Mouse (Mus musculus): ENCODE data around the gene Smtnl2. TPM values are rescaled to one million over a fixed set of nuclear protein-coding genes. Genes with fewer than 3 reads are reported as not detected.

Smtnl2 gene
- polyA plus RNA-seq, 1 experiment from 2014 or later = 5.5 TPM

DNA sequence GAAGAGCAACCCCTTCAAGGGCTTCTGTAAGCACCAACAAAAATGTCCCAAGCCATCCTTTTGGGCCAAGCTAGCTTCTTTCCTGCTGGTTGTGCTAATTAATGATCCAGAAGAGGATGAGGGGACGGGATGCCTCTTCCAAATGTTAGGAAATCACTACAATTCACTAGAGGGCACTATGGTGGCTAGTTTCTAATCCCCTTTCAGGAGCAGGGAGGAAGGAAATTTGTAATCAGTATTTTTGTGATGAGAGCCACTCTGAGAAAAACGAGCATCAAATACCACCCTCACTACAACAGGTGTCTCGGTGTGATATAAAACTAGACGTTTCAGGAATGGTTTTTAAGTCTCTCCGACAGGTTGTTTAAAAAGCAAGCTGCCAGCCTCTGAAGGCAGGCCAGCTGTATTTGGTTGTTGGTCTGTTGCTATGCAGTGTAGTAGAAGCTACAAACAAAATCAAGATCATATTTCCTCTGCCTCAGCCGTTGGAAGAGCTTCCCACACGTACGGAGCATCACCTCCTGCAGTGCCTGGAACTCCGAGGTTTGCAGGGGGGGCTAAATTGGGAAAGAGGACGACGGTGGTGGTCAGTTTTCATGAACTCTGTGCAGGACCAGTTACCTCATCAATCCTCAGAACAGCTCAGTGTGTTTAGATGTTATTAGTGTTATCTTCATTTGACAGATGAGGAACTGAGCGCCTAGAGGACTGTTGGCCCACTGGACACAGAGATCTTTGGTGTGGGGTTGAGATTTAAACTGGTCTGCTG is 41.4 kb downstream of the Smtnl2 start:
- no peak overlapping the region for H3K4me3 ChIP-seq (replicated peaks)

DNA sequence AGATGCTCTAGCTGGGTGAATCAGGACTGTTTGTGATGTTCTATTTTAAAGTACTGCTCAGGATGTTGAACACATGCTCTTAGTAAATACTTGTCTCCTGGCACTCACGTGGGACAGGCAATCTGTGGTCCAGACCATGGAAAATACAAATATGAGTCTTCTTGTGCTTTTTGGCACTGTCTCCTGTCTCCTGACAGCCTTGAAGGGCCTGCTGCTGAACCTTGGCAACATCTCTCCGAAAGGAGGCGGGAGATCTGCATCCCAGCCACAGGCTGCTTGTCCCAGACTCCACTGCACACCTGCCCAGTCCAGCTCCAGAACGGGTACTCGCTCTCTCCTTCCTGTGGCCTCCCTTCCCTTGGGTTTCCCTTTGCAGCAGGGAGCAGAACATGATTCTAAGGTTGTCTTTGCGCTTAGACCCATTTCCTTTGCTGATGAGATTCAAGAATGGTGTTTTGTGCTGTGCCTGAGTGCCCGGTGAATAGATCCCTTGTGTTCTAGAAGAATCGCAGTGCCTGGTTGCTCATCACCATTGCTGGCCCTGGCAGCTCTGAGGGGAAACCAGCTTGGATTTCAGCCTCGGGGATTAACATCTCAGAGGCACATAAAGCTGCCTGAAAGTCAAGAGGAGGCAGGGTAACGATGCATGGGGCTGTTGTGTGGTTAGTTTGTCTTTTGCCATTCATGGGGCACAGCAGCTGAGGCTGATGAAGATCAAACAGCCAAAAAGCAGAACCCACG is 43.4 kb downstream of the Smtnl2 start:
- Histone ChIP-seq H3K9ac (no peak overlapping the region), H3K36me3 (no peaks in the 10 kb centered on the region), H3K27ac (no peak overlapping the region), H3K4me1 (replicated peaks) (no peaks in the 10 kb centered on the region), H3K4me3 (replicated peaks) (no peak overlapping the region), H3K9me3 (replicated peaks) (no peaks in the 10 kb centered on the region), H3K27me3 (0 out of 2 replicates have a peak, but pooled peaks cover 6% of the 10 kb centered on the region), H3K4me2 (no peak overlapping the region)
- no peak for DNase-seq
- WGBS (ENCODE audit: insufficient replicate concordance) = 52% methylated on average over 11 of the region's 11 CpGs
- no peak for ATAC-seq (ENCODE audit: low read depth)

More for the DNA sequence above, 41.4 kb downstream of the Smtnl2 start:
- no peak overlapping the region for H3K4me2 ChIP-seq
- H3K9ac ChIP-seq = no peak overlapping the region
- H3K27me3 ChIP-seq = 0 out of 2 replicates have a peak, but pooled peaks cover 4% of the 10 kb centered on the region
- DNase-seq (no peak), ATAC-seq (ENCODE audit: low read depth) (no peak)
- WGBS (ENCODE audit: insufficient replicate concordance) = 24% methylated on average over 12 of the region's 12 CpGs
- H3K27ac ChIP-seq = no peak overlapping the region
- H3K36me3 ChIP-seq = no peaks in the 10 kb centered on the region
- H3K9me3 ChIP-seq (replicated peaks) = no peaks in the 10 kb centered on the region
- no peaks in the 10 kb centered on the region for H3K4me1 ChIP-seq (replicated peaks)

DNA sequence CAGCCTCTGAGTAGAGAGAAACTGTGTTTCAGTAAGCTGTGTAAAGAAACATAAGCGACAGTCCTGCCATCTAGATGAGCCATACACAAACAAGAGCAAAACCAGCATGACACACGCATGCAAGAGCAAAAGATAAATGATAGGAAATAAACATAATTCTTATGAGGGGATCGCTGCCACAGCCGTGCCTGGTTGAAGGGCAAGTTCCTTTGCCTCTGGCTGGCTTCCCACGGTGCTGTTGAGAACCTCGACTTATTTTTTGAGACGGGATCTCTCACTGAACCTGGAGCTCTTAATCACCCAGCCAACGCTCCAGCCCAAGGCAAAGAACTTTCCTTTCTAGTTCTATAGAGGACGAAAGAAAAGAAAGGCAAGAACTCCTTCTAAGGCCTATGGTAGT is 45.4 kb downstream of the Smtnl2 start:
- WGBS (ENCODE audit: insufficient replicate concordance) = 65% methylated on average over 9 of the region's 9 CpGs
- H3K4me2 ChIP-seq = no peak overlapping the region
- no peak for ATAC-seq (ENCODE audit: low read depth)

DNA sequence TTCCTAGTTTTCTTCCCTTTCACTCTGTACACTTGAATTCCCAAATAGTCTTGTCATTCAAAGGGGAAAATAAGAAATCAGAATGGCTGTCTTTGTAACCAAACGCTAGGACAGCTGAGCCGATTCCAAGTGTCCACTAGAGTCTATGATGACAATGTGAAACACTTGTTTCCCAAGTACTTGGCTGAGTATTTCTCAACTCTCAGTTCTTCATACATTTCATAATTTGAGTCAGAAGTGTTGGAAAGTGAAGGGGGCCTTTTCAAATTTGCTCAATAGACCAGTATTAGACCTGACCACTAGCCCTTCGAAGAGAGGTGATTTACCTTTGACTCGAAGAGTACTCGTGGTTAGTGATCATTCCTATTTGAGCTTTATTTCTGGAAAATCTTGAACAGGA is 47.0 kb downstream of the Smtnl2 start:
- Histone ChIP-seq H3K9ac (no peak overlapping the region), H3K4me1 (replicated peaks) (peaks cover 7% of the 10 kb centered on the region; the same call in 1 of the 2 replicates), H3K27ac (no peak overlapping the region), H3K36me3 (no peaks in the 10 kb centered on the region), H3K4me3 (replicated peaks) (no peak overlapping the region), H3K27me3 (peaks cover 24% of the 10 kb centered on the region), H3K4me2 (no peak overlapping the region), H3K9me3 (replicated peaks) (no peaks in the 10 kb centered on the region)
- 74% methylated on average over 5 of the region's 5 CpGs for WGBS (ENCODE audit: insufficient replicate concordance)
- ATAC-seq (ENCODE audit: low read depth) (no peak), DNase-seq (no peak)

More for the DNA sequence above, 45.4 kb downstream of the Smtnl2 start:
- Histone ChIP-seq H3K36me3 (no peaks in the 10 kb centered on the region), H3K9me3 (replicated peaks) (no peaks in the 10 kb centered on the region), H3K9ac (no peak overlapping the region), H3K27ac (no peak overlapping the region), H3K27me3 (peaks cover 23% of the 10 kb centered on the region), H3K4me3 (replicated peaks) (no peak overlapping the region), H3K4me1 (replicated peaks) (peaks cover 7% of the 10 kb centered on the region; the same call in 1 of the 2 replicates)
- no peak for DNase-seq

DNA sequence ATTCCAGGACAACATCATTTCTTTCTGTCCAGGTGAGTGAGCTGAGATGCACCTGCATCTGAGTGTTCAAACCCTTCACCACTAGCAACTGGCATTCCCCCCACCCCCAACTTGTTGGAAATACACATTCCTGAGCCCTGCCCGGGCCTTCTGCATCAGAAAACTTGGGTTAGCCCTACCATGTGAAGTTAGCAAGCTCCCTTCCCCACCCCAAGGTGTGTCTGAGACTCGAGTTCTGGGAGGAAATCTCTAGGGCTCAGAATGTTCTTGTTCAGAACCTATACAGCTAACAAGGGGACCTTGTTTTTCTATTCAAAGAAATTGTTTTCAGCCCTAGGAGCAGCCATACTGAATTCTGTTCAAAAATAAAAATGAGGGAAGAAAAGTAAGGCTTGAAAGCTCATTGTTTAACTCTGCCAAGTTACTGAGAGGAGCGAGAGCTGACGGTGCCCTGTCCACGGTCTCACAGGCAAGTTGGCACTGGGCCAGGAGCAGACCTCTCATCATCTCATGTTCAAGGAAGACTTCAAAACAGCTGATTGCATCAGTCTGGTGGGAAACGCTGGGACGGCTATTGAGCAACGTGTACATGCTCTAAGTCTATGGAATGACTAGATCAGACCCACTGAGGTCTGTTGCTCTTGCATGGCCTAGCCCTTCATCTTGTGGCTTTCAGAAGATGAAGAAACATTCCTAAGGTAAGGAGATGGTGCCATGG is 47.8 kb downstream of the Smtnl2 start:
- Histone ChIP-seq H3K4me1 (replicated peaks) (peaks cover 7% of the 10 kb centered on the region; the same call in 1 of the 2 replicates), H3K9ac (no peak overlapping the region), H3K4me3 (replicated peaks) (no peak overlapping the region), H3K27me3 (peaks cover 20% of the 10 kb centered on the region), H3K27ac (no peak overlapping the region), H3K4me2 (no peak overlapping the region), H3K36me3 (no peaks in the 10 kb centered on the region), H3K9me3 (replicated peaks) (no peaks in the 10 kb centered on the region)
- no peak for DNase-seq
- ATAC-seq (ENCODE audit: low read depth) = no peak
- 58% methylated on average over 8 of the region's 8 CpGs for WGBS (ENCODE audit: insufficient replicate concordance)

DNA sequence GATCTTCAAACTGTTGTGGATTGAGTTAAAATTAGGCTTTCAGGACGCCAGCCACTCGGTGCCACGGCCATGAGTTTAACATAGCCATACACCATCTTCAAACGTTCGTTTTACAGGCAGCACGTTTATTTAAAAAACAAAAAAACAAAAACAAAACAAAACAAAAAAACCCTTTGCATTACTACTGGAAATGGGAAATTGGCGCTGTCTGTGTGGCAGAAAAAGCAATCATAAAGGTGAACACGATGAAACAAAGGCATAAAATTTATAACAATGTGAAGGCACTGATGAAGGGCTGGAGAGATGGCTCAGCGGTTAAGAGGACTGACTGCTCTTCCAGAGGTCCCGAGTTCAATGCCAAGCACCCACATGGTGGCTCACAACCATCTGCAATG is 49.2 kb downstream of the Smtnl2 start, which contains the start of gene Tekt1:
TSS of gene Tekt1 (minus strand) at position 96 of the 395 bp plus-strand sequence.
- H3K4me3 ChIP-seq (replicated peaks) = peak within 1 kb of the TSS; percentile 47
- 26% methylated on average over 10 of the region's 10 CpGs for WGBS (ENCODE audit: insufficient replicate concordance)
- peaks cover 7% of the 10 kb centered on the region; the same call in 1 of the 2 replicates for H3K4me1 ChIP-seq (replicated peaks)
- no peak within 1 kb of the TSS for H3K27ac ChIP-seq
- ATAC-seq (ENCODE audit: low read depth) (no peak), DNase-seq (no peak)
- peak within 1 kb of the TSS; percentile 29; the same call in 1 of the 2 replicates for H3K9ac ChIP-seq
- H3K4me2 ChIP-seq = peak within 1 kb of the TSS; percentile 63
- H3K36me3 ChIP-seq = no peaks in the 10 kb centered on the region
- peaks cover 20% of the 10 kb centered on the region for H3K27me3 ChIP-seq
- H3K9me3 ChIP-seq (replicated peaks) = no peaks in the 10 kb centered on the region

DNA sequence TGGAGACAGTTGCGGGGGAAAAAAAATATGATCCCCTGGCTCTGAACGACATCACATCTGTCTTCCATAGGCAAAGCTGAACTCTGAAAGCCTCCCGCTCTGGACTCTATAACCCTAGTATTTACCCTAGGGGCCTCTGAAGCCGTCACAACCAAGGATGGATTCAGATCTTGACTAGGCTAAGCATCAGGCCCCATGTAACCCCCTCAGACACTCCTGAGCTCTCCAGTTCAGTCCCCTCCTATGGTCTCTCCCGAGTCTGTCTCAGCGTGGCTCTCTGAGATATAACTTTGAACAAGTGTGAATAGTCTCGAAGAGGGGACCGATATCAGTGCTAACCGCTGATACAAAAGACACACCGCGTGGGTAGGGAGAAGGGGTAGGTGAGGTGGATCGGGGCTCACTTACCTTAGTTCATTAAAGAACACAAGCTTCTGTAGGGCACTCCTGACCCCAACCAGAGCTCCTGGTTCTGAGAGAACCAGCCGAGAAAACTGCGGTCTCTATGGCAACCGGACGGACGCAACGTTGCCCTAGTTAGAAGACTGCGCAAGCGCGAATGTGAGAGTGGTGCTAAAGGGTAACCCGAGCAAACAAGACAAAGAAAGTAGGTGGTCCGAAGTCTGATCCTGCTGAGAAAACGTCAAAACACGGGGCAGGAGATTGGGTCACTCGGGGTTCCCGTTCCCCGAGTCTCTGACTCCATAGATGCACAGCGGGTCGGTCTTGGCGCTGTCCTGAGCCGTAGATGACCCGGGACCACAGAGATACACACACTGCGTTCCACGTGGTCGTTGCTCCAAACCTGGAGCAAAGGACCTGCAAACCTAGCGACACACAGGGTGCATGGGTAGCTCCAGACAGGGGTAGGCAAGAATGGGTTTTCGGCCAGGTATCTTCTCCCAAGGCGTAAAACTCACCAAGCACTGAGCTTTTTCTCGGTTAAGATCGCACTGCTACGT is 49.8 kb downstream of the Smtnl2 start:
- H3K9me3 ChIP-seq (replicated peaks) = no peaks in the 10 kb centered on the region
- DNase-seq (no peak), ATAC-seq (ENCODE audit: low read depth) (peak; percentile 47; the same call in 1 of the 2 replicates)
- no peaks in the 10 kb centered on the region for H3K36me3 ChIP-seq
- peak overlapping the region; percentile 29; the same call in 1 of the 2 replicates for H3K9ac ChIP-seq
- H3K27me3 ChIP-seq = peaks cover 20% of the 10 kb centered on the region
- H3K4me2 ChIP-seq = peak overlapping the region; percentile 63
- H3K4me3 ChIP-seq (replicated peaks) = peak overlapping the region; percentile 47
- H3K4me1 ChIP-seq (replicated peaks) = peaks cover 7% of the 10 kb centered on the region; the same call in 1 of the 2 replicates
- no peak overlapping the region for H3K27ac ChIP-seq
- 11% methylated on average over 42 of the region's 42 CpGs for WGBS (ENCODE audit: insufficient replicate concordance)

DNA sequence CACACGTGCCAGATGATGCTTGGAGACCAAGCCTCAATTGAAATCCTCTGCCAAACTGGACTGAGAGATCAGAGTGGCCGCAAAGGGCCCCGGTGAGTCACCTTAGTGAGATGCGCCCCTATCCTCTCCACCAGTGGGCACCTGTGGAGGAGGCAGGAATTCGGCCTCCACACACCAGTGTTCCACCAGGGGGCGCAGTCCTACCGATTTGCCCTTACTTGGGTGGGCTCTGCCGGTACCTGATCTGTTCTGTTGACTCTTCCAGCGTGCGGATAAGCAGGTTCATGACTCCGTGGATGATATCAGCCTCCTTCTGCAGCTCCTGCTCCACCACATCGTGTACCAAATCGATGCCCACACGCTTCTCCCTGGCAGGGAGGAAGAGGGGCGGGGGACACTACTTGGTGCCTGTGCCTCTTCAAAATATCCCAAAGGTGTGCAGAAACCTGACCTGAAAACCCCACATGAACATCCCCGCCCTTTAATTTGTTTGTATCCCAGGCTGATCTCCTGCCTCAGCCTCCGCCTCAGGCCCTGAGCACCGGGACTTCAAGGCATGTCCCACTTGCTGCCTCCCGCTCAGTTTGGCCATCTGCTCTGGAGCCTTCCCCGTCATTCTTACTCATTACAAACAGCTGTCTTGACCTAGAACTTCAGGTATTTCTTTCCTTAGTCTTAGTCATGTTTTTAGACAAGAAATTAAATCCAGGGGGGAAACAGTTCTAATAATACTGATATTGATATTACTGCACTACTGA is 56.4 kb downstream of the Smtnl2 start:
- no peaks in the 10 kb centered on the region for H3K36me3 ChIP-seq
- H3K27ac ChIP-seq = no peak overlapping the region
- no peaks in the 10 kb centered on the region for H3K9me3 ChIP-seq (replicated peaks)
- H3K4me1 ChIP-seq (replicated peaks) = 0 out of 2 replicates have a peak, but pooled peaks cover 3% of the 10 kb centered on the region
- 23% methylated on average over 20 of the region's 20 CpGs for WGBS (ENCODE audit: insufficient replicate concordance)
- ATAC-seq (ENCODE audit: low read depth) (no peak), DNase-seq (peak; percentile 51)
- no peak overlapping the region for H3K4me3 ChIP-seq (replicated peaks)
- H3K27me3 ChIP-seq = no peaks in the 10 kb centered on the region
- H3K9ac ChIP-seq = no peak overlapping the region
- peak overlapping the region; percentile 42 for H3K4me2 ChIP-seq

DNA sequence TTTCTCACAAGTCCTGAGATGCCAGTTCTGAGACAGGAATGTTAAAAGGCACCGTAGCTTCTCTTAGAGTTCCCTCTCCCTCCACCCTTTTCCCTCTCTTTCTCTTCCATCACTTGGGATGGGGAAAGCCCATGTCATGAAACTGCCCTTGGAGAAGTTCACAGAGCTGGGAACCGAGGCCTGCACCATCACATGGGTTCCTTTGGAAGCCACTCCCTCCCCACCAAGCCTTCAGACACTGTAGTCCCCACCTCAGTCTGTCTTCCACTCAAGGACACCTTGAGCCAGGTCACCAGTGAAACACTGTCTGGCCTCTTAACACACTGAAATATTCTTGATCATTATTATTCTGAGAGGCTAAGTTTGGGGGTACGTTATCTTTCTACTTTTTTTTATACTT is 58.3 kb downstream of the Smtnl2 start:
- Histone ChIP-seq H3K4me1 (replicated peaks) (0 out of 2 replicates have a peak, but pooled peaks cover 3% of the 10 kb centered on the region), H3K9ac (no peak overlapping the region), H3K36me3 (no peaks in the 10 kb centered on the region), H3K4me3 (replicated peaks) (no peak overlapping the region), H3K27ac (no peak overlapping the region), H3K27me3 (no peaks in the 10 kb centered on the region), H3K9me3 (replicated peaks) (no peaks in the 10 kb centered on the region), H3K4me2 (no peak overlapping the region)
- DNase-seq (no peak), ATAC-seq (ENCODE audit: low read depth) (no peak)
- WGBS (ENCODE audit: insufficient replicate concordance) = 50% methylated on average over 3 of the region's 3 CpGs

DNA sequence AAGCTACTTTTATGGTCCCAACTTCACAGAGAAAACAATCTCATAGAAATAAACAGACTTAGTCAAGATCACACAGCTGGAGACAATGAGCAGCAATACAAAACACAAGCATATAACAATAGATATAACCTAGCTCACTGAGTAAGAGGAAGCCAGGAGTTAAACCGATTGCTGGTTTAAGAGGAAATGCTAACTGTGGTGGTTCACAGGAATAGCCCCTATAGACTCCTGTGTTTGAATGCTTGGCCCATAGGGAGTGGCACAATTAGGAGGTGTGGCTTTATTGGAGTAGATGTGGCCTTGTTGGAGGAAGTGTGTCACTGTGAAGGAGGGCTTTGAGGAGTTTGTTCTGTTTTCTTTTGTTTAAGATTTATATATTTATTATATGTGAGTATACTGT is 59.2 kb downstream of the Smtnl2 start:
- Histone ChIP-seq H3K4me2 (no peak overlapping the region), H3K9ac (no peak overlapping the region), H3K4me3 (replicated peaks) (no peak overlapping the region), H3K4me1 (replicated peaks) (0 out of 2 replicates have a peak, but pooled peaks cover 3% of the 10 kb centered on the region), H3K27me3 (no peaks in the 10 kb centered on the region), H3K27ac (no peak overlapping the region), H3K36me3 (no peaks in the 10 kb centered on the region), H3K9me3 (replicated peaks) (no peaks in the 10 kb centered on the region)
- DNase-seq (no peak), ATAC-seq (ENCODE audit: low read depth) (no peak)
- 24% methylated on average over 1 of the region's 1 CpGs for WGBS (ENCODE audit: insufficient replicate concordance)

Data from liver, embryonic 13.5 days (tissue).